Mouse (Mus musculus): ENCODE results near the gene Tnrc6c. TPM values are rescaled to one million over a fixed set of nuclear protein-coding genes. Genes with fewer than 3 reads are reported as not detected.

Tnrc6c gene
- polyA plus RNA-seq, 1 experiment from 2014 or later: 29.7 TPM

DNA sequence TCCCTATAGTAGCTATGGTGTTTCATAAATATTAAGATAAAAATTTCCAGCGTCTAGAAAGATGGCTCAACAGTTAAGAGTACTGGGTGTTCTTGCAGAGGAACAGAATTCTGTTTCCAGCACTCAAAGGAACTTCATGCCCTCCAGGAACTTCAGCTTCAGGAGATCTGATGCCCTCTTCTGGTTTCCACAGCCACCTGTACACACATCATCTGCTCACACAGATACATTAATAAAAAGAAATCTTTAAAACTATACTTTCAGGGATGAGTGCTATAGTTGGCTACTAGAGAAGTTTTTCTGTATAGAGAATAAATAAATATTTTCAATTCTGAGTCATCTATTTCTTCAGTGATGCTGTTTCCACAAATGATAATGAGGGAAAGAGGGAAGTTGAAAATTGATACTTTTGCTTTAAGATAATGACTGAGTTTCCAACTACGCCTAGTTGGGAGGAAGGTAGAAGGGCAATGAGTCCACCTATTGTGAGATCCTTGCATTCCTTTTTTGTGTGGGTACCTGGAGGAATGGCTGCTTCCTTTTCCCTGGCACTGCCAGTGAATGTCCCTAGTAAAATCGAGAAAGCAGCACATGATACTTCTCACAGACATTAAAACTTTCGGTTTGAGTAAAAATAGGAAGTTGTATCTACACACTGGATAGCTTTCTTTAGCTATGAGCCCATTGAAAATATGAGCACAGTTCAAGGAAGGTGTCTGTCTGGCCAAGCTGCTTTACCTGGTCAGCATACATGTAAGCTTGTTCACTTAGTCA is 9.1 kb downstream of the Tnrc6c start:
- WGBS: 81% methylated on average over 4 of the region's 4 CpGs
- Histone ChIP-seq H3K9me3 (ENCODE audit: control insufficient read depth, low read length) (no peaks in the 10 kb centered on the region), H3K4me3 (replicated peaks; ENCODE audit: low read length) (no peak overlapping the region), H3K36me3 (ENCODE audit: control insufficient read depth, insufficient read depth) (no peaks in the 10 kb centered on the region), H3K9ac (replicated peaks; ENCODE audit: low read depth, low read length) (no peak overlapping the region), H3K27me3 (replicated peaks; ENCODE audit: control insufficient read depth, insufficient read depth, low read length) (no peaks in the 10 kb centered on the region), H3K4me1 (replicated peaks; ENCODE audit: control insufficient read depth, insufficient read depth, low read length) (peaks cover 23% of the 10 kb centered on the region), H3K4me2 (ENCODE audit: low read length) (no peak overlapping the region), H3K27ac (ENCODE audit: low read length) (no peak overlapping the region)
- no peak for ATAC-seq

DNA sequence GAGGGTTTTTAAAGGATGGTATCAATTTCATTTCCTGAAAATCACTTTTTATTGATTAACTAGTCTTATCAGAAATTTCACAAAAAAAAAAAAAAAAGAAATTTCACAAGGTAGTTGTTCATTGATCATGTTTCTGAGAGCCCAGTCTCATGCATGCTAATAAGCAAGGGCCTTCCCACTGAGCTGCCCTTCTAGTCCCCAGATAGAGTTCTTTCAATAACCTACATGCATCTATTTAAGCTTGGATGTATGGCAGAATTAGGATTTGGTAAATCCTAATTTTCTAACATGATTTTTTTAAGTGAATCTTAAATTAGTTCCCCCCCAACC is 9.7 kb downstream of the Tnrc6c start:
- no peak for ATAC-seq
- Histone ChIP-seq H3K4me1 (replicated peaks; ENCODE audit: control insufficient read depth, insufficient read depth, low read length) (peaks cover 22% of the 10 kb centered on the region), H3K9me3 (ENCODE audit: control insufficient read depth, low read length) (no peaks in the 10 kb centered on the region)

DNA sequence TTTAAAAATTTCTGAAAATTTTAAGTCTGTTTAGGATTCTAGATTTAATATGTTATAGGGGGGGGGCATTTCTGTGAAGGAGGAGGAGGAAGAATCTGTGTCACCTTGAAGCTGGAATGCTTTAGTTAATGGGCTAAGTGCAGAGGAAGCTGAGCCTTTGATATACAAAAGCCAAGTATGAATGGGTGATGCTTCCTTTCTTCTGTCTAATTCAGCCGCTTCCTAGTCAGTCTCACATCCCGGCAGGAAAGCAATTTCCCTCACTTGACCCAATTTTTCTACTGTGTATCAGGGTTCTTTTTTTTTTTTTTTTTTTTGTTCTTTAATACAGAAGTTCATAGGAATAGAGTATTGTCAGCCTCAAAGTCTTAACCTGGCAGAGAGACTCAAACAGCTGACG is 11.1 kb downstream of the Tnrc6c start:
- H3K27me3 ChIP-seq (replicated peaks; ENCODE audit: control insufficient read depth, insufficient read depth, low read length): no peaks in the 10 kb centered on the region
- no peaks in the 10 kb centered on the region for H3K36me3 ChIP-seq (ENCODE audit: control insufficient read depth, insufficient read depth)
- no peak overlapping the region for H3K9ac ChIP-seq (replicated peaks; ENCODE audit: low read depth, low read length)
- no peaks in the 10 kb centered on the region for H3K9me3 ChIP-seq (ENCODE audit: control insufficient read depth, low read length)
- WGBS: 33% methylated on average over 3 of the region's 3 CpGs
- no peak overlapping the region for H3K27ac ChIP-seq (ENCODE audit: low read length)
- no peak overlapping the region for H3K4me3 ChIP-seq (replicated peaks; ENCODE audit: low read length)
- H3K4me2 ChIP-seq (ENCODE audit: low read length): no peak overlapping the region
- H3K4me1 ChIP-seq (replicated peaks; ENCODE audit: control insufficient read depth, insufficient read depth, low read length): peaks cover 16% of the 10 kb centered on the region
- ATAC-seq: no peak

More for the DNA sequence above, 9.7 kb downstream of the Tnrc6c start:
- Histone ChIP-seq H3K4me2 (ENCODE audit: low read length) (no peak overlapping the region), H3K9ac (replicated peaks; ENCODE audit: low read depth, low read length) (no peak overlapping the region), H3K27ac (ENCODE audit: low read length) (no peak overlapping the region), H3K27me3 (replicated peaks; ENCODE audit: control insufficient read depth, insufficient read depth, low read length) (no peaks in the 10 kb centered on the region), H3K4me3 (replicated peaks; ENCODE audit: low read length) (no peak overlapping the region), H3K36me3 (ENCODE audit: control insufficient read depth, insufficient read depth) (no peaks in the 10 kb centered on the region)

DNA sequence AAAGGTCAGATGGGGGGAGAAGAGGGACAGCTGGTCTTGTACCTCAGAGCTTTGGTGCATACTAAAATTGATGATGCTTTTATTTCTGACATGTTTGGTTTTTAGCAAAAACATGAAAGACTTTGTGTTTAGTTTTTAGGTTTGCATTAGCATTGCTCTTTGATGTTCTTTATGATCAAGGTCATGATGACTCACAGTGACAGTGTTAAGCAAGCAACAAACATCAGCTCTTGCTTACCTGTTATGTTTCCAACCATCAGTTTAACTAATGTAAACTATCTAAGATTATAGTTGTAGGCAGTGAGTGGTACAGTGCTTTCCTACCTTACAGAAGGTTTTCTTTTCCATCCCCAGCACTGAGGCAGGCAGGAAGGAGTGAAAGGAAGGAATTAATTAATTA is 12.5 kb downstream of the Tnrc6c start:
- no peak for ATAC-seq
- Histone ChIP-seq H3K27ac (ENCODE audit: low read length) (no peak overlapping the region), H3K4me2 (ENCODE audit: low read length) (no peak overlapping the region), H3K4me1 (replicated peaks; ENCODE audit: control insufficient read depth, insufficient read depth, low read length) (peaks cover 14% of the 10 kb centered on the region), H3K27me3 (replicated peaks; ENCODE audit: control insufficient read depth, insufficient read depth, low read length) (no peaks in the 10 kb centered on the region), H3K9me3 (ENCODE audit: control insufficient read depth, low read length) (no peaks in the 10 kb centered on the region), H3K36me3 (ENCODE audit: control insufficient read depth, insufficient read depth) (no peaks in the 10 kb centered on the region), H3K9ac (replicated peaks; ENCODE audit: low read depth, low read length) (no peak overlapping the region), H3K4me3 (replicated peaks; ENCODE audit: low read length) (no peak overlapping the region)

DNA sequence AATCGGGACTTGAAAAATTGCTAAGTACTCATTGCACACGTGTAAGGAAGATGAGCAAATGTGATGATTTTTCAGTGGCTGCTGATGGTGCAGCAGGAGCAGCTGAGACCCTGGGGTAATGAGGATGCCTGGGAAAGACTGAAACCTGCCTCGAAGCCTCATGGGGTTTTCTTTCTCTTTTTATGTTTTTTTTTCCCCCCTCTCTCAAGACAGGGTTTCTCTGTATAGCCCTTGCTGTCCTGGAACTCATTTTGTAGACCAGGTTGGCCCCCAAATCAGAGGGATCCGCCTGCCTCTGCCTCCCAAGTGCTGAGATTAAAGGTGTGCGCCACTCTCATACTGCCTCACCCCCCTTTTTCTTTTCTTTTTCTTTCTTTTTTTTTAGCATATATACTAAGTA is 13.1 kb downstream of the Tnrc6c start:
- no peaks in the 10 kb centered on the region for H3K27me3 ChIP-seq (replicated peaks; ENCODE audit: control insufficient read depth, insufficient read depth, low read length)
- no peak for ATAC-seq
- H3K27ac ChIP-seq (ENCODE audit: low read length): no peak overlapping the region
- peaks cover 12% of the 10 kb centered on the region for H3K4me1 ChIP-seq (replicated peaks; ENCODE audit: control insufficient read depth, insufficient read depth, low read length)
- H3K4me2 ChIP-seq (ENCODE audit: low read length): no peak overlapping the region
- H3K9me3 ChIP-seq (ENCODE audit: control insufficient read depth, low read length): no peaks in the 10 kb centered on the region
- 83% methylated on average over 5 of the region's 5 CpGs for WGBS
- no peaks in the 10 kb centered on the region for H3K36me3 ChIP-seq (ENCODE audit: control insufficient read depth, insufficient read depth)
- H3K9ac ChIP-seq (replicated peaks; ENCODE audit: low read depth, low read length): no peak overlapping the region
- no peak overlapping the region for H3K4me3 ChIP-seq (replicated peaks; ENCODE audit: low read length)

DNA sequence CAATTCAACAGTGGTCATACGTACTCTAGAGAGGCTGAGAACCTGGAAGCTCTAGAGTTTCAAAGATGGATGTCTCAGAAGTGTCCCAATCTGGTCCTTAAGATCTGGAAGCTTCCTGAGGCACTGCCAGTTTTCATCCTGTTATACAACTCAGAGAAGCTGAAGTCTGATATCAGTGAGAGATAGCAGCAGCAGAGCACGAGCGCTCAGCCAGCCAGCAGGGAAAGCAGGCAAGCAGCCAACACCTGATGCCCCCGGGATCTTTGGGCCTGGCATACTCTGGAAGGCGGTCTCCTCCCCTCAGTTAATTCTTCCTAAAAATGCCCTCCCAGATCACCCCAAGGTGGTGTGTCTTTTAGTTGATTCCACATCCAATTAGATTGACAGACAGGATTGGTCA is 13.7 kb downstream of the Tnrc6c start:
- Histone ChIP-seq H3K27ac (ENCODE audit: low read length) (no peak overlapping the region), H3K4me3 (replicated peaks; ENCODE audit: low read length) (no peak overlapping the region), H3K9me3 (ENCODE audit: control insufficient read depth, low read length) (no peaks in the 10 kb centered on the region), H3K4me2 (ENCODE audit: low read length) (no peak overlapping the region), H3K4me1 (replicated peaks; ENCODE audit: control insufficient read depth, insufficient read depth, low read length) (peaks cover 12% of the 10 kb centered on the region), H3K36me3 (ENCODE audit: control insufficient read depth, insufficient read depth) (no peaks in the 10 kb centered on the region), H3K9ac (replicated peaks; ENCODE audit: low read depth, low read length) (no peak overlapping the region), H3K27me3 (replicated peaks; ENCODE audit: control insufficient read depth, insufficient read depth, low read length) (no peaks in the 10 kb centered on the region)
- ATAC-seq: no peak
- WGBS: 45% methylated on average over 5 of the region's 5 CpGs

DNA sequence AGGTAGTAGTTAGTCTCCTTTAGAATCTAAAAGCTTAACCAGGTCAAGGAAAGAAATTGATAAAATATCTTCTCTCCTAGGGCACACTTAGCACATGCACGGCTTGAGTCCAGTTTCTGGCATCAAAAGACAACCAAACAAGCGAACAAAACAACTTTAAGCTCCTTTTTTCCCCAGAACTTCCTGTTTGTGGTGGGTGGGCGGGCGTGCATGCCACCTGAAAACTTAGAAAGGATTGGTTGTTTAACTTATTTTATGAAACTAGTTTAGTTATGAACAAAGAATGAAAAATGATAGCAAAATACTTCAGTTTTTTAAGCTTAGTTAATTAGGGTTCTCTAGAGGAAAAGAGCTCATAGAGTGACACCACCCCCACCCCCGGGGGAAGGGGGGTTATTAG is 17.5 kb downstream of the Tnrc6c start:
- no peak overlapping the region for H3K4me3 ChIP-seq (replicated peaks; ENCODE audit: low read length)
- peaks cover 13% of the 10 kb centered on the region for H3K4me1 ChIP-seq (replicated peaks; ENCODE audit: control insufficient read depth, insufficient read depth, low read length)
- H3K36me3 ChIP-seq (ENCODE audit: control insufficient read depth, insufficient read depth): no peaks in the 10 kb centered on the region
- no peak for ATAC-seq
- no peaks in the 10 kb centered on the region for H3K9me3 ChIP-seq (ENCODE audit: control insufficient read depth, low read length)
- H3K27ac ChIP-seq (ENCODE audit: low read length): no peak overlapping the region
- H3K4me2 ChIP-seq (ENCODE audit: low read length): no peak overlapping the region
- H3K27me3 ChIP-seq (replicated peaks; ENCODE audit: control insufficient read depth, insufficient read depth, low read length): no peaks in the 10 kb centered on the region
- H3K9ac ChIP-seq (replicated peaks; ENCODE audit: low read depth, low read length): no peak overlapping the region
- WGBS: 87% methylated on average over 5 of the region's 5 CpGs

DNA sequence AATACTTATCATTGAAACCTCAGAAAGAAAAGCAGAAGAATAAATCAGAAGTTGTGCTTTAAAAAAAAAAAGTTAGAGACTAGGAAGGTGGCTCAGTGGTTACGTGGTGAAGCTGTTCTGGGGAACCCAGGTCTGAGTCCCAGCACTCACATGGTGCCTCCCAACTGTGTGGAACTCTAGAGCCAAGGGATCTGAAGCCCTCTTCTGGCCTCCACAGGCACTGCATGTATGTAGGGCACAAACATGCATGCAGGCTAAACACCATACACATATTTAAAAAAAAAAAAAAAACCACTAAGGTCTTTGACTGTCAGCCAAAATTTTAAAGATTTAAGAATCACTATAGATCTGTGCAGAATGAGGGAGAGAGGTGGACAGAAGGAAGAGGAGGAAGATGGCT is 20.4 kb downstream of the Tnrc6c start:
- Histone ChIP-seq H3K4me2 (ENCODE audit: low read length) (no peak overlapping the region), H3K9me3 (ENCODE audit: control insufficient read depth, low read length) (no peaks in the 10 kb centered on the region), H3K27ac (ENCODE audit: low read length) (no peak overlapping the region), H3K9ac (replicated peaks; ENCODE audit: low read depth, low read length) (no peak overlapping the region), H3K4me1 (replicated peaks; ENCODE audit: control insufficient read depth, insufficient read depth, low read length) (peaks cover 5% of the 10 kb centered on the region), H3K27me3 (replicated peaks; ENCODE audit: control insufficient read depth, insufficient read depth, low read length) (no peaks in the 10 kb centered on the region), H3K36me3 (ENCODE audit: control insufficient read depth, insufficient read depth) (no peaks in the 10 kb centered on the region), H3K4me3 (replicated peaks; ENCODE audit: low read length) (no peak overlapping the region)
- WGBS: 100% methylated on average over 1 of the region's 1 CpGs
- no peak for ATAC-seq

DNA sequence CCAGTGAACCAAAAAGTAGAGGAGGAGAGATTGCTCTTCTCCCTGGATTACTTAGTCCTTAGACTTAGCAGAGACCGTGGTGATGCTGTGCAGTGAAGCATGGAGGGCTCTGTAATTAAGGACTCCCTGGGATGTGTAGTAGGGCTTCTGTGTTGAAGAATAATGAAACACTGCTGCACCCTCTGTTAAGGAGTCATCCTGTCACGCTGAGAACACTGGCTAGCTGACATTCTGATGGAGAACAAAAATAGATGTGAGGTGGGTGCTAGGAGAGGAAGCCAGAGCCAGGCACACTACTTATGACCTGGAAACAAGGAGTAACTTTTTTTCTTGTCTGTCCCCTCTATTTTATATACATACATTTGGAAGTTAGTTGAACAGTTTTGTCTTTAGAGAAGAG is 22.6 kb downstream of the Tnrc6c start:
- Histone ChIP-seq H3K4me3 (replicated peaks; ENCODE audit: low read length) (no peak overlapping the region), H3K9me3 (ENCODE audit: control insufficient read depth, low read length) (no peaks in the 10 kb centered on the region), H3K4me1 (replicated peaks; ENCODE audit: control insufficient read depth, insufficient read depth, low read length) (peaks cover 5% of the 10 kb centered on the region), H3K27me3 (replicated peaks; ENCODE audit: control insufficient read depth, insufficient read depth, low read length) (no peaks in the 10 kb centered on the region), H3K27ac (ENCODE audit: low read length) (no peak overlapping the region), H3K4me2 (ENCODE audit: low read length) (no peak overlapping the region), H3K36me3 (ENCODE audit: control insufficient read depth, insufficient read depth) (no peaks in the 10 kb centered on the region), H3K9ac (replicated peaks; ENCODE audit: low read depth, low read length) (no peak overlapping the region)
- no peak for ATAC-seq
- 0% methylated on average over 2 of the region's 2 CpGs for WGBS

DNA sequence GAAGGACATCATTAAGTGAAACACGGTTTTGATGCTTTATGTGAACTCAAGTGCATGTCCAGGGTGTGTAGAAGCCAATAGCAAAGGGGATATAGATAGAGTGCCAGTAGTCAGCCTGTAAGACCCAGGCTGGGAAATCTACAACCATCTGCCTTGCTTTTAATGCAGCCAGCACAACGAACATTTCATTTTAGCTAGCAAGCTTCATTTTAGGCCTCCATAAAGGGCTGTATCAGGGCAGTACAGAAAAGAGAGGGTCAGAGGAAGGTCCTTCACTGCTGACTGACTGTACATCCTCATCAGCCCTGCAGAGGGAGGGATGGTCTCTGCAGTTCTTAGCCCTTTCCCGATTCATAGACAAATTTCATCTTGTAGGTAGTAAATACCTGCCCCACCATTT is 23.0 kb downstream of the Tnrc6c start:
- Histone ChIP-seq H3K9ac (replicated peaks; ENCODE audit: low read depth, low read length) (no peak overlapping the region), H3K27ac (ENCODE audit: low read length) (no peak overlapping the region), H3K36me3 (ENCODE audit: control insufficient read depth, insufficient read depth) (no peaks in the 10 kb centered on the region), H3K4me1 (replicated peaks; ENCODE audit: control insufficient read depth, insufficient read depth, low read length) (peaks cover 5% of the 10 kb centered on the region), H3K4me2 (ENCODE audit: low read length) (no peak overlapping the region), H3K4me3 (replicated peaks; ENCODE audit: low read length) (no peak overlapping the region), H3K27me3 (replicated peaks; ENCODE audit: control insufficient read depth, insufficient read depth, low read length) (no peaks in the 10 kb centered on the region), H3K9me3 (ENCODE audit: control insufficient read depth, low read length) (no peaks in the 10 kb centered on the region)
- ATAC-seq: no peak
- 56% methylated on average over 3 of the region's 3 CpGs for WGBS
